Mouse (Mus musculus) limb, embryonic 11.5 days (tissue): ENCODE data around the gene Slc39a3. TPM values are rescaled to one million over a fixed set of nuclear protein-coding genes. Genes with fewer than 3 reads are reported as not detected.
A peak's percentile ranks its signal among the peaks of the same experiment; 100 is the strongest.
"Not testable (repeated sequence)": the region's sequence is repeated elsewhere in the genome, so short reads cannot be mapped to it uniquely, and the experiment has no call there.

Experiments
- ATAC-seq: fragments of 200-750 bp; cut with Nextera tagmentation; 2 replicates; pipeline ENCODE4 v1.8.0; 2017; ENCODE audit warnings: low read depth; ENCODE audit not compliant: insufficient number of reproducible peaks, low FRiP score, low TSS enrichment
- DNase-seq: peaks from one replicate; pipeline ENCODE4 v3.0.0-alpha.2; 2015; ENCODE audit warnings: low spot score
- H3K27ac ChIP-seq: fragments of 300-500 bp; sonication (generic); replicated peaks from 2 replicates; pipeline ENCODE4 v1.5.1; 2014; ENCODE audit warnings: low read depth, mild to moderate bottlenecking, low read length
- H3K27me3 ChIP-seq: fragments of 300-500 bp; sonication (generic); 2 replicates; pipeline ENCODE4 v1.6.1; 2014; ENCODE audit warnings: mild to moderate bottlenecking, low read length, mixed read lengths; ENCODE audit not compliant: control insufficient read depth, insufficient read depth
- H3K36me3 ChIP-seq: fragments of 300-500 bp; sonication (generic); 2 replicates; pipeline ENCODE4 v1.6.1; 2014; ENCODE audit warnings: mild to moderate bottlenecking, low read length, moderate library complexity, mixed read lengths; ENCODE audit not compliant: control insufficient read depth, insufficient read depth
- H3K4me1 ChIP-seq: fragments of 300-500 bp; sonication (generic); 2 replicates; pipeline ENCODE4 v1.6.1; 2014; ENCODE audit warnings: low read length, mixed read lengths; ENCODE audit not compliant: control insufficient read depth, insufficient read depth
- H3K4me2 ChIP-seq: fragments of 300-500 bp; sonication (generic); 2 replicates; pipeline ENCODE4 v1.6.1; 2014; ENCODE audit warnings: low read depth, mild to moderate bottlenecking, moderate library complexity; ENCODE audit not compliant: severe bottlenecking
- H3K4me3 ChIP-seq: fragments of 300-500 bp; sonication (generic); 2 replicates; pipeline ENCODE4 v1.5.1; 2014; ENCODE audit warnings: low read depth, low read length
- H3K9ac ChIP-seq: fragments of 300-500 bp; sonication (generic); 2 replicates; pipeline ENCODE4 v1.6.1; 2014; ENCODE audit warnings: mild to moderate bottlenecking, low read length
- H3K9me3 ChIP-seq: fragments of 300-500 bp; sonication (generic); 2 replicates; pipeline ENCODE4 v1.6.1; 2016; ENCODE audit warnings: low read length; ENCODE audit not compliant: control insufficient read depth
- WGBS: fragments of 180-500 bp; shearing (Covaris S2); extraction: QIAGEN DNeasy Blood & Tissue Kit; methylation state at CpG from one replicate; pipeline ENCODE4 v1.1.7; 2014; 5-methylcytosine and 5-hydroxymethylcytosine counted together
- polyA plus RNA-seq: library from polyadenylated mRNA; unstranded; fragments of >200 nt; fragmentation: Nextera tagmentation; extraction: Ambion mirVana; gene quantifications from 2 replicates; pipeline ENCODE4 v1.2.1, GENCODE M21; 2014

Slc39a3 gene
- polyA plus RNA-seq, 1 experiment from 2014 or later: 7.9 TPM

GRCm38 (mm10) chr10:80989854-80990253 is 47.4 kb downstream of the Slc39a3 start:
- not testable (repeated sequence) for H3K4me2 ChIP-seq, H3K27ac ChIP-seq, DNase-seq, H3K4me3 ChIP-seq, H3K4me1 ChIP-seq, H3K9ac ChIP-seq, H3K36me3 ChIP-seq, H3K9me3 ChIP-seq, ATAC-seq
- peaks cover 27% of the 10 kb centered on the region for H3K27me3 ChIP-seq
- 57% methylated on average over 4 of the region's 4 CpGs for WGBS

- Histone ChIP-seq H3K36me3 (no peaks in the 10 kb centered on the region), H3K4me1 (peaks cover 5% of the 10 kb centered on the region; the same call in 1 of the 2 replicates), H3K27ac (no peak overlapping the region), H3K4me2 (no peak overlapping the region), H3K9me3 (no peaks in the 10 kb centered on the region), H3K27me3 (peaks cover 31% of the 10 kb centered on the region), H3K4me3 (no peak overlapping the region), H3K9ac (no peak overlapping the region)
- ATAC-seq (no peak), DNase-seq (no peak)
- 64% methylated on average over 6 of the region's 6 CpGs for WGBS
Measured at GRCm38 (mm10) chr10:80989446-80989845, 47.8 kb downstream of the Slc39a3 start.

GRCm38 (mm10) chr10:80987709-80988441 is 49.4 kb downstream of the Slc39a3 start:
- Histone ChIP-seq H3K9ac (0 out of 2 replicates have a peak overlapping the region, but pooled peaks have one; percentile 3), H3K27me3 (peaks cover 37% of the 10 kb centered on the region), H3K4me3 (no peak overlapping the region), H3K4me2 (no peak overlapping the region; the same call in 1 of the 2 replicates), H3K36me3 (no peaks in the 10 kb centered on the region), H3K4me1 (peaks cover 5% of the 10 kb centered on the region; the same call in 1 of the 2 replicates), H3K9me3 (no peaks in the 10 kb centered on the region), H3K27ac (no peak overlapping the region)
- ATAC-seq: peak; percentile 75
- DNase-seq: peak; percentile 92
- WGBS: 9% methylated on average over 10 of the region's 10 CpGs

GRCm38 (mm10) chr10:80986754-80987153 is 50.5 kb downstream of the Slc39a3 start:
- WGBS: 76% methylated on average over 6 of the region's 6 CpGs
- ATAC-seq (no peak), DNase-seq (no peak)
- H3K27ac ChIP-seq: no peak overlapping the region
- H3K9ac ChIP-seq: no peak overlapping the region
- no peak overlapping the region for H3K4me3 ChIP-seq
- H3K4me2 ChIP-seq: no peak overlapping the region
- H3K9me3 ChIP-seq: no peaks in the 10 kb centered on the region
- no peaks in the 10 kb centered on the region for H3K36me3 ChIP-seq
- peaks cover 5% of the 10 kb centered on the region; the same call in 1 of the 2 replicates for H3K4me1 ChIP-seq
- peaks cover 37% of the 10 kb centered on the region for H3K27me3 ChIP-seq

- 35% methylated on average over 13 of the region's 13 CpGs for WGBS
- Histone ChIP-seq H3K4me2 (0 out of 2 replicates have a peak overlapping the region, but pooled peaks have one; percentile 7), H3K27ac (no peak overlapping the region), H3K9ac (no peak overlapping the region), H3K4me3 (no peak overlapping the region), H3K9me3 (no peaks in the 10 kb centered on the region), H3K4me1 (peaks cover 5% of the 10 kb centered on the region; the same call in 1 of the 2 replicates), H3K27me3 (peaks cover 37% of the 10 kb centered on the region), H3K36me3 (no peaks in the 10 kb centered on the region)
- DNase-seq (no peak), ATAC-seq (no peak)
Measured at GRCm38 (mm10) chr10:80985970-80986701, 51.1 kb downstream of the Slc39a3 start.

- WGBS: 12% methylated on average over 37 of the region's 37 CpGs
- Histone ChIP-seq H3K9ac (no peak overlapping the region), H3K4me3 (no peak overlapping the region), H3K4me2 (0 out of 2 replicates have a peak overlapping the region, but pooled peaks have one; percentile 7), H3K36me3 (no peaks in the 10 kb centered on the region), H3K27ac (no peak overlapping the region), H3K9me3 (no peaks in the 10 kb centered on the region), H3K4me1 (peaks cover 5% of the 10 kb centered on the region; the same call in 1 of the 2 replicates), H3K27me3 (peaks cover 37% of the 10 kb centered on the region)
- no peak for DNase-seq
- ATAC-seq: no peak
Measured at GRCm38 (mm10) chr10:80985241-80985969, 51.8 kb downstream of the Slc39a3 start.

GRCm38 (mm10) chr10:80984223-80984622 is 53.0 kb downstream of the Slc39a3 start:
- H3K9me3 ChIP-seq: no peaks in the 10 kb centered on the region
- WGBS: 90% methylated on average over 12 of the region's 12 CpGs

GRCm38 (mm10) chr10:80982381-80982780 is 54.8 kb downstream of the Slc39a3 start:
- peaks cover 5% of the 10 kb centered on the region; the same call in 1 of the 2 replicates for H3K4me1 ChIP-seq
- H3K9me3 ChIP-seq: no peaks in the 10 kb centered on the region
- H3K27me3 ChIP-seq: peaks cover 32% of the 10 kb centered on the region
- no peak overlapping the region for H3K4me2 ChIP-seq
- no peak for ATAC-seq
- 70% methylated on average over 4 of the region's 4 CpGs for WGBS
- no peak for DNase-seq
- H3K36me3 ChIP-seq: no peaks in the 10 kb centered on the region
- H3K9ac ChIP-seq: no peak overlapping the region
- no peak overlapping the region for H3K4me3 ChIP-seq
- no peak overlapping the region for H3K27ac ChIP-seq

More at GRCm38 (mm10) chr10:80984223-80984622, 53.0 kb downstream of the Slc39a3 start:
- peaks cover 5% of the 10 kb centered on the region; the same call in 1 of the 2 replicates for H3K4me1 ChIP-seq
- ATAC-seq (no peak), DNase-seq (no peak)
- no peak overlapping the region for H3K4me2 ChIP-seq
- no peak overlapping the region for H3K9ac ChIP-seq
- H3K4me3 ChIP-seq: no peak overlapping the region
- no peaks in the 10 kb centered on the region for H3K36me3 ChIP-seq
- H3K27ac ChIP-seq: no peak overlapping the region
- peaks cover 37% of the 10 kb centered on the region for H3K27me3 ChIP-seq
